Mouse (Mus musculus) CH12.LX (cell line): ENCODE measurements at regions not wholly inside any gene's neighbourhood (a gene's known extent, or its start where the extent isn't known, plus 50 kb on each side); places are given as distances from the start of the nearest gene placed in this dataset.

Experiments used
- DNase-seq: peaks from one replicate; pipeline ENCODE4 v3.0.0-alpha.2; 2013; ENCODE audit errors: extremely low read depth
- H3K27ac ChIP-seq: 2 replicates; pipeline ENCODE4 v1.5.1; 2012; ENCODE audit warnings: low read depth, mild to moderate bottlenecking, control low read depth, moderate library complexity; ENCODE audit not compliant: insufficient read depth
- H3K27me3 ChIP-seq: replicated peaks from 2 replicates; pipeline ENCODE3; 2012; ENCODE audit warnings: inconsistent platforms
- H3K36me3 ChIP-seq, 2 experiments: replicated peaks in 1 of 2; 2 replicates each; pipeline versions ENCODE3 to v1.6.1; 2012; ENCODE audit warnings: inconsistent platforms in 1 of 2, low read length in 1 of 2, mild to moderate bottlenecking in 1 of 2, mixed read lengths in 1 of 2, moderate library complexity in 1 of 2; ENCODE audit not compliant: control insufficient read depth in 1 of 2, insufficient read depth in 1 of 2
- H3K4me1 ChIP-seq, 2 experiments: 2 replicates each; pipeline ENCODE4 v1.6.1; 2012; ENCODE audit warnings: inconsistent platforms in 1 of 2, moderate library complexity in 1 of 2; ENCODE audit not compliant: insufficient read depth in 2 of 2, control insufficient read depth in 1 of 2
- H3K4me2 ChIP-seq: 2 replicates; pipeline ENCODE4 v1.6.1; 2012; ENCODE audit warnings: low read depth, mild to moderate bottlenecking, control low read depth; ENCODE audit not compliant: poor library complexity, insufficient read depth, severe bottlenecking
- H3K4me3 ChIP-seq, 3 experiments: fragments of 150-350 bp in 1 of 3; sonication (generic) in 1 of 3; replicated peaks in 1 of 3; 2 replicates each; pipeline versions ENCODE3 to v1.5.1; 2011 to 2012; ENCODE audit warnings: low read depth in 2 of 3, low read length in 2 of 3, mild to moderate bottlenecking in 2 of 3, moderate library complexity in 2 of 3, control low read depth in 1 of 3, improper control_type of control experiment in 1 of 3, inconsistent platforms in 1 of 3, mixed read lengths in 1 of 3; ENCODE audit not compliant: poor library complexity in 1 of 3
- H3K79me2 ChIP-seq: replicated peaks from 2 replicates; pipeline ENCODE4 v1.6.1; 2012; ENCODE audit warnings: mild to moderate bottlenecking, moderate library complexity; ENCODE audit not compliant: control insufficient read depth, poor library complexity, insufficient read depth, severe bottlenecking; ENCODE audit errors: extremely low read depth
- H3K9ac ChIP-seq: 2 replicates; pipeline ENCODE4 v1.6.1; 2012; ENCODE audit warnings: low read depth, mild to moderate bottlenecking, control low read depth, moderate library complexity; ENCODE audit not compliant: insufficient read depth
- H3K9me3 ChIP-seq: replicated peaks from 2 replicates; pipeline ENCODE3; 2012; ENCODE audit warnings: low read length, inconsistent platforms, mixed read lengths
- BHLHE40 ChIP-seq: IDR thresholded peaks from 2 replicates; pipeline ENCODE4 v1.6.1; 2011; ENCODE audit warnings: mild to moderate bottlenecking, low read depth, low read length, improper control_type of control experiment
- CTCF ChIP-seq, 2 experiments: IDR thresholded peaks in 1 of 2; conservative IDR thresholded peaks in 1 of 2; 2 replicates each; pipeline ENCODE4 v1.5.1; 2011 to 2012; ENCODE audit warnings: low read depth in 2 of 2, low read length in 2 of 2, improper control_type of control experiment in 1 of 2, inconsistent platforms in 1 of 2, mild to moderate bottlenecking in 1 of 2, moderate library complexity in 1 of 2
- E2F4 ChIP-seq: IDR thresholded peaks from 2 replicates; pipeline ENCODE4 v1.6.1; 2011; ENCODE audit warnings: low read depth, low read length, improper control_type of control experiment; ENCODE audit not compliant: insufficient replicate concordance
- ELF1 ChIP-seq: IDR thresholded peaks from 2 replicates; pipeline ENCODE4 v1.6.1; 2014; ENCODE audit warnings: low read depth, mild to moderate bottlenecking, inconsistent platforms, low read length, improper control_type of control experiment
- EP300 ChIP-seq: IDR thresholded peaks from 2 replicates; pipeline ENCODE4 v1.6.1; 2011; ENCODE audit warnings: low read length, improper control_type of control experiment
- ETS1 ChIP-seq: conservative IDR thresholded peaks from 2 replicates; pipeline ENCODE4 v1.6.1; 2012; ENCODE audit warnings: low read depth, mild to moderate bottlenecking, inconsistent platforms, low read length, improper control_type of control experiment, moderate library complexity
- GABPA ChIP-seq: IDR thresholded peaks from 2 replicates; pipeline ENCODE4 v1.6.1; 2012; ENCODE audit warnings: low read depth, low read length, improper control_type of control experiment, inconsistent platforms; ENCODE audit not compliant: insufficient replicate concordance
- HCFC1 ChIP-seq: IDR thresholded peaks from 2 replicates; pipeline ENCODE4 v1.6.1; 2012; ENCODE audit warnings: low read depth, mild to moderate bottlenecking, inconsistent platforms, low read length, improper control_type of control experiment
- IRF4 ChIP-seq: IDR thresholded peaks from 2 replicates; pipeline ENCODE4 v1.6.1; 2014; ENCODE audit warnings: low read depth, mild to moderate bottlenecking, inconsistent platforms, low read length, improper control_type of control experiment
- JUN ChIP-seq: IDR thresholded peaks from 2 replicates; pipeline ENCODE4 v1.6.1; 2011; ENCODE audit warnings: low read depth, mild to moderate bottlenecking, low read length, improper control_type of control experiment, moderate library complexity; ENCODE audit not compliant: insufficient read depth
- JUND ChIP-seq: conservative IDR thresholded peaks from 2 replicates; pipeline ENCODE4 v1.6.1; 2011; ENCODE audit warnings: low read depth, low read length, improper control_type of control experiment
- MAFK ChIP-seq: IDR thresholded peaks from 2 replicates; pipeline ENCODE4 v1.6.1; 2011; ENCODE audit warnings: low read length, improper control_type of control experiment; ENCODE audit not compliant: insufficient replicate concordance
- MAZ ChIP-seq: IDR thresholded peaks from 2 replicates; pipeline ENCODE4 v1.6.1; 2012; ENCODE audit warnings: low read depth, mild to moderate bottlenecking, inconsistent platforms, low read length, improper control_type of control experiment, moderate library complexity
- MEF2A ChIP-seq: IDR thresholded peaks from 2 replicates; pipeline ENCODE4 v1.6.1; 2014; ENCODE audit warnings: low read depth, mild to moderate bottlenecking, inconsistent platforms, low read length, improper control_type of control experiment, borderline replicate concordance
- MYC ChIP-seq: IDR thresholded peaks from 2 replicates; pipeline ENCODE4 v1.6.1; 2011; ENCODE audit warnings: low read depth, mild to moderate bottlenecking, improper control_type of control experiment, low read length
- NRF1 ChIP-seq: IDR thresholded peaks from 2 replicates; pipeline ENCODE4 v1.6.1; 2014; ENCODE audit warnings: low read depth, mild to moderate bottlenecking, inconsistent platforms, low read length, improper control_type of control experiment, moderate library complexity
- POLR2A ChIP-seq: IDR thresholded peaks from 2 replicates; pipeline ENCODE4 v1.6.1; 2011; ENCODE audit warnings: low read depth, mild to moderate bottlenecking, improper control_type of control experiment, low read length
- POLR2AphosphoS2 ChIP-seq: IDR thresholded peaks from 2 replicates; pipeline ENCODE4 v1.6.1; 2011; ENCODE audit warnings: low read depth, low read length, improper control_type of control experiment
- SIN3A ChIP-seq: IDR thresholded peaks from 2 replicates; pipeline ENCODE4 v1.6.1; 2012; ENCODE audit warnings: low read length, improper control_type of control experiment, inconsistent platforms
- SMC3 ChIP-seq: IDR thresholded peaks from 2 replicates; pipeline ENCODE4 v1.6.1; 2011; ENCODE audit warnings: low read depth, low read length, improper control_type of control experiment
- USF2 ChIP-seq: conservative IDR thresholded peaks from 2 replicates; pipeline ENCODE4 v1.6.1; 2011; ENCODE audit warnings: low read depth, low read length, improper control_type of control experiment
- ZC3H11A ChIP-seq: IDR thresholded peaks from 2 replicates; pipeline ENCODE4 v1.6.1; 2012; ENCODE audit warnings: low read depth, mild to moderate bottlenecking, inconsistent platforms, low read length, improper control_type of control experiment
- ZKSCAN1 ChIP-seq: IDR thresholded peaks from 2 replicates; pipeline ENCODE4 v1.6.1; 2012; ENCODE audit warnings: low read depth, inconsistent platforms, low read length, improper control_type of control experiment, borderline replicate concordance
- ZMIZ1 ChIP-seq: IDR thresholded peaks from 2 replicates; pipeline ENCODE4 v1.6.1; 2012; ENCODE audit warnings: low read depth, mild to moderate bottlenecking, inconsistent platforms, low read length, improper control_type of control experiment
- ZNF384 ChIP-seq: IDR thresholded peaks from 2 replicates; pipeline ENCODE4 v1.6.1; 2012; ENCODE audit warnings: low read depth, low read length, improper control_type of control experiment, inconsistent platforms
- dilution Hi-C: fragments of 300-500 bp; cut with MboI; formaldehyde crosslinking; loops from 2 replicates; pipeline ENCODE4 v1.14.3; 2020; ENCODE audit warnings: low sequenced_read_pairs; ENCODE audit not compliant: extremely low pct_unique_long_range_greater_than_20kb, extremely low pct_ligation_motif_present
- in situ Hi-C: fragments of 300-500 bp; cut with MboI; formaldehyde crosslinking; loops from 3 replicates; pipeline ENCODE4 v1.14.3; 2019; ENCODE audit warnings: low sequenced_read_pairs, low pct_ligation_motif_present, low pct_unique_long_range_greater_than_20kb, mixed read lengths

GRCm38 (mm10) chr15:13289064-13289463 is 115.6 kb upstream of the Cdh6 start:
- dilution Hi-C loops (no loop called here), in situ Hi-C loops (no loop called here)
- Histone ChIP-seq H3K9ac (no peak overlapping the region), H3K9me3 (no peaks in the 10 kb centered on the region), H3K27ac (no peak overlapping the region), H3K4me3 (no peak overlapping the region), H3K4me1 (peaks cover 0 to 4% of the 10 kb centered on the region in 2 experiments; a peak in 1 of 4 replicates), H3K36me3 (no peaks in the 10 kb centered on the region), H3K27me3 (no peaks in the 10 kb centered on the region), H3K4me2 (no peak overlapping the region), H3K79me2 (no peaks in the 10 kb centered on the region)
- no peak for DNase-seq
- TF ChIP-seq EP300 (no peak), POLR2A (no peak), BHLHE40 (no peak), ZMIZ1 (no peak), ETS1 (no peak), JUN (no peak), ELF1 (no peak)

DNA sequence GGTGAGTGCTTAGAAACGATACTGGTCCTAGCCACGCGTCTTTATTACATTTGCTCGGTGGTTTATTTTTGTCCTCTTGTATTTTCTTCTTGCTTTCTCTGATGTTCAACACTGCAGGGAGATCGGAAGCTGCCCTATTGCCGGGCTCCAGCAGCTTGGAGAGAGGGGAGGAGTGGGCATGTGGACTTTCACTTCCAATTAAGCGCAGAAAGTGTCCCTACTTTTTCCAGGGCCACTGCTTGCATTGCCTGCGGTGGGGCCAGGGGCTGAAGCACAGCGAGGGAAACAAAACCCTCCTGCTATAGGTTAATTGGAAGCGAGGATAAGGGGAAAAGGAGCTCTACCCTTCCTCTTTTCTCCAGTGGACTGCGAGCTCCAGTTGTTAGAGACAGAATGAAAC is 114.4 kb upstream of the Cdh6 start:
- dilution Hi-C loops (no loop called here), in situ Hi-C loops (no loop called here)
- no peaks in the 10 kb centered on the region for H3K79me2 ChIP-seq
- no peak overlapping the region for H3K4me3 ChIP-seq
- H3K36me3 ChIP-seq = no peaks in the 10 kb centered on the region
- no peak for TF ChIP-seq ZC3H11A
- no peak overlapping the region for H3K9ac ChIP-seq
- H3K4me2 ChIP-seq = no peak overlapping the region
- H3K27me3 ChIP-seq = no peaks in the 10 kb centered on the region
- DNase-seq = no peak
- peaks cover 0 to 4% of the 10 kb centered on the region in 2 experiments; a peak in 1 of 4 replicates for H3K4me1 ChIP-seq
- no peaks in the 10 kb centered on the region for H3K9me3 ChIP-seq
- H3K27ac ChIP-seq = no peak overlapping the region

GRCm38 (mm10) chr15:13285355-13285754 is 111.9 kb upstream of the Cdh6 start:
- no peaks in the 10 kb centered on the region for H3K79me2 ChIP-seq
- H3K27me3 ChIP-seq = no peaks in the 10 kb centered on the region
- no peak overlapping the region for H3K9ac ChIP-seq
- H3K36me3 ChIP-seq = no peaks in the 10 kb centered on the region
- H3K4me2 ChIP-seq = no peak overlapping the region
- dilution Hi-C loops = no loop called here
- no peak for TF ChIP-seq POLR2AphosphoS2
- no peak for TF ChIP-seq IRF4
- no peak for TF ChIP-seq ZC3H11A
- no peak for TF ChIP-seq USF2
- TF ChIP-seq ZKSCAN1 = no peak
- TF ChIP-seq ZNF384 = no peak
- TF ChIP-seq JUND = no peak
- no peak for TF ChIP-seq CTCF (conservative IDR thresholded peaks at IDR 0.05 in 1 of 2, IDR thresholded peaks at IDR 0.05 in 1 of 2; ENCODE audit: low read depth in 2 of 2, low read length in 2 of 2)
- TF ChIP-seq MAFK = no peak
- TF ChIP-seq MAZ = no peak
- TF ChIP-seq NRF1 = no peak
- no peak for TF ChIP-seq MEF2A
- no peak for TF ChIP-seq SIN3A
- TF ChIP-seq HCFC1 = no peak
- TF ChIP-seq GABPA = no peak
- no peak for TF ChIP-seq ZMIZ1
- TF ChIP-seq MYC = no peak
- TF ChIP-seq E2F4 = no peak
- TF ChIP-seq SMC3 = no peak
- H3K4me3 ChIP-seq = no peak overlapping the region
- no peaks in the 10 kb centered on the region for H3K4me1 ChIP-seq
- DNase-seq = no peak
- no peaks in the 10 kb centered on the region for H3K9me3 ChIP-seq
- in situ Hi-C loops = no loop called here
- no peak overlapping the region for H3K27ac ChIP-seq
